Mouse (Mus musculus) T-cell, adult 2 months (primary cell): ENCODE data around the gene Dcdc2a.

Experiments
- DNase-seq: peaks from one replicate; pipeline ENCODE4 v3.0.0; 2022; ENCODE audit warnings: low spot score

Dcdc2a gene

GRCm38 (mm10) chr13:25178236-25179001 is 122.6 kb downstream of the Dcdc2a start:
- no peak for DNase-seq

- DNase-seq: no peak
These were observed 130.9 kb downstream of the Dcdc2a start for GRCm38 (mm10) chr13:25186436-25187325.

GRCm38 (mm10) chr13:25187326-25187710 is 131.5 kb downstream of the Dcdc2a start:
- no peak for DNase-seq

- no peak for DNase-seq
These were observed 133.8 kb downstream of the Dcdc2a start for GRCm38 (mm10) chr13:25189419-25190144.

- DNase-seq: no peak
These were observed 134.4 kb downstream of the Dcdc2a start for GRCm38 (mm10) chr13:25190218-25190617.

- DNase-seq: no peak
These were observed 139.9 kb downstream of the Dcdc2a start for GRCm38 (mm10) chr13:25195706-25196105.

GRCm38 (mm10) chr13:25199916-25200315 is 144.1 kb downstream of the Dcdc2a start:
- DNase-seq: no peak

GRCm38 (mm10) chr13:25206950-25207349 is 151.1 kb downstream of the Dcdc2a start:
- no peak for DNase-seq

- DNase-seq: no peak
These were observed 162.6 kb downstream of the Dcdc2a start for GRCm38 (mm10) chr13:25218394-25218793.

GRCm38 (mm10) chr13:25220186-25220787 is 164.5 kb downstream of the Dcdc2a start:
- DNase-seq: no peak

GRCm38 (mm10) chr13:25251893-25252292 is 196.1 kb downstream of the Dcdc2a start:
- DNase-seq: no peak

GRCm38 (mm10) chr13:25254478-25255263 is 198.9 kb downstream of the Dcdc2a start:
- DNase-seq: no peak

GRCm38 (mm10) chr13:25257608-25258007 is 201.8 kb downstream of the Dcdc2a start:
- DNase-seq: no peak
